In genomic region chr11:120297767-120298166, GRCm38 (mm10) we compare ENCODE assay signal across 19 mouse cellular contexts. TPM values are rescaled to one million over a fixed set of nuclear protein-coding genes. Genes with fewer than 3 reads are reported as not detected.
A peak's percentile ranks its signal among the peaks of the same experiment; 100 is the strongest.
DNase-seq lines count a peak whose midpoint lies in the region; ATAC-seq and TF ChIP-seq lines count a peak whose summit lies in the region.
"Had no signal": no experiment of that assay in that cellular context is flagged by ENCODE, and none has a peak within 500 bp of the region (broad histone marks: within the 10 kb centered on the region; RNA-seq: fewer than 3 reads in every experiment).

No protein-coding gene starts in this region.

- H3K9ac ChIP-seq in hindbrain, embryonic 14.5 days, result no peak overlapping the region
- H3K9ac ChIP-seq in ES-E14 (ENCODE audit: insufficient read depth, low read depth, low read length, poor library complexity, severe bottlenecking), result no peak overlapping the region
- no peak overlapping the region for H3K9ac ChIP-seq in hindbrain, postnatal 0 days (replicated peaks; ENCODE audit: low read length)
- H3K9ac ChIP-seq: limb, embryonic 13.5 days; liver, embryonic 14.5 days had no signal

- in situ Hi-C loops in ES-E14 (cut with MboI; ENCODE audit: low sequenced_read_pairs in 2 of 2, unreplicated experiment in 2 of 2), result no loop called here

- no peak for ATAC-seq in hindbrain, embryonic 14.5 days (ENCODE audit: low FRiP score)
- ATAC-seq in hindbrain, postnatal 0 days, result peak; percentile 39; the same call in 1 of the 2 replicates
- ATAC-seq: forebrain, embryonic 14.5 days had no signal

- H3K4me2 ChIP-seq in hindbrain, embryonic 14.5 days (replicated peaks), result no peak overlapping the region
- no peak overlapping the region for H3K4me2 ChIP-seq in hindbrain, postnatal 0 days (ENCODE audit: low read depth, low read length)
- H3K4me2 ChIP-seq: heart, embryonic 13.5 days; limb, embryonic 13.5 days had no signal

- H3K36me3 ChIP-seq in hindbrain, embryonic 10.5 days, result peaks cover 7% of the 10 kb centered on the region
- H3K36me3 ChIP-seq in hindbrain, embryonic 14.5 days (replicated peaks; ENCODE audit: control insufficient read depth, insufficient read depth), result no peaks in the 10 kb centered on the region; the same call in 1 of the 2 replicates
- H3K36me3 ChIP-seq in ES-E14 (ENCODE audit: control insufficient read depth, insufficient read depth, low read length, poor library complexity, severe bottlenecking), result no peaks in the 10 kb centered on the region
- no peaks in the 10 kb centered on the region for H3K36me3 ChIP-seq in hindbrain, postnatal 0 days (ENCODE audit: insufficient read depth, low read length)
- H3K36me3 ChIP-seq: heart, embryonic 13.5 days had no signal

- no peak overlapping the region for H3K4me3 ChIP-seq in hindbrain, embryonic 10.5 days
- no peak overlapping the region for H3K4me3 ChIP-seq in hindbrain, embryonic 14.5 days (replicated peaks; ENCODE audit: low read length)
- H3K4me3 ChIP-seq in ES-E14 (ENCODE audit: insufficient read depth in 1 of 2, low read depth in 1 of 2, low read length in 2 of 2, poor library complexity in 1 of 2, severe bottlenecking in 1 of 2), result no peak overlapping the region
- H3K4me3 ChIP-seq in hindbrain, postnatal 0 days (ENCODE audit: low read length), result no peak overlapping the region
- H3K4me3 ChIP-seq: heart, embryonic 13.5 days; left cerebral cortex, adult 2 months; limb, embryonic 13.5 days had no signal

- WGBS in hindbrain, embryonic 10.5 days, result 73% methylated on average over 7 of the region's 7 CpGs
- WGBS in hindbrain, embryonic 14.5 days, result 72% methylated on average over 7 of the region's 7 CpGs
- 63% methylated on average over 7 of the region's 7 CpGs for WGBS in hindbrain, postnatal 0 days

- H3K27me3 ChIP-seq in hindbrain, embryonic 10.5 days (ENCODE audit: insufficient read depth, poor library complexity, severe bottlenecking), result no peaks in the 10 kb centered on the region
- H3K27me3 ChIP-seq in hindbrain, embryonic 14.5 days (ENCODE audit: control insufficient read depth, insufficient read depth, low read length), result no peaks in the 10 kb centered on the region
- no peaks in the 10 kb centered on the region for H3K27me3 ChIP-seq in hindbrain, postnatal 0 days (ENCODE audit: insufficient read depth, low read length)
- H3K27me3 ChIP-seq: heart, embryonic 13.5 days had no signal

- no peaks in the 10 kb centered on the region for H3K9me3 ChIP-seq in hindbrain, embryonic 10.5 days
- H3K9me3 ChIP-seq in hindbrain, embryonic 14.5 days (ENCODE audit: control insufficient read depth, low read length), result no peaks in the 10 kb centered on the region
- H3K9me3 ChIP-seq in ES-E14 (ENCODE audit: control insufficient read depth, insufficient read depth, low read depth, low read length), result no peaks in the 10 kb centered on the region
- no peaks in the 10 kb centered on the region for H3K9me3 ChIP-seq in hindbrain, postnatal 0 days (ENCODE audit: low read length)
- H3K9me3 ChIP-seq: heart, embryonic 13.5 days had no signal

- H3K27ac ChIP-seq in hindbrain, embryonic 10.5 days, result peak overlapping the region; percentile 80
- H3K27ac ChIP-seq in hindbrain, embryonic 14.5 days, result no peak overlapping the region
- H3K27ac ChIP-seq in ES-E14 (ENCODE audit: insufficient read depth, low read depth, low read length, poor library complexity, severe bottlenecking), result no peak overlapping the region
- H3K27ac ChIP-seq in hindbrain, postnatal 0 days, result no peak overlapping the region
- H3K27ac ChIP-seq: heart, embryonic 13.5 days; left cerebral cortex, adult 2 months; liver, embryonic 14.5 days had no signal

- H3K4me1 ChIP-seq in hindbrain, embryonic 10.5 days (replicated peaks), result peaks cover 68% of the 10 kb centered on the region
- peaks cover 23% of the 10 kb centered on the region; the same call in 1 of the 2 replicates for H3K4me1 ChIP-seq in hindbrain, embryonic 14.5 days (replicated peaks; ENCODE audit: control insufficient read depth, insufficient read depth, low read length)
- peaks cover 0 to 11% of the 10 kb centered on the region in 2 experiments; a peak in 2 of 4 replicates for H3K4me1 ChIP-seq in ES-E14 (ENCODE audit: control insufficient read depth in 2 of 2, insufficient read depth in 2 of 2, low read length in 2 of 2, poor library complexity in 1 of 2)
- 0 out of 2 replicates have a peak, but pooled peaks cover 5% of the 10 kb centered on the region for H3K4me1 ChIP-seq in hindbrain, postnatal 0 days (ENCODE audit: insufficient read depth, low read length)

- TF ChIP-seq CTCF in hindbrain, postnatal 0 days (IDR thresholded peaks at IDR 0.05; ENCODE audit: low read depth), result no peak

- no peak for DNase-seq in hindbrain, embryonic 10.5 days (ENCODE audit: low spot score)
- no peak for DNase-seq in hindbrain, embryonic 14.5 days (ENCODE audit: low spot score)
- DNase-seq in A20 (ENCODE audit: low read depth, low spot score) (peak; percentile 19), ES-E14 (ENCODE audit: low read depth, low spot score) (peak; percentile 77)
- DNase-seq in hindbrain, postnatal 0 days (ENCODE audit: low spot score), result peak; percentile 46
- DNase-seq in frontal cortex, postnatal 10 days (ENCODE audit: low spot score in 2 of 2), result no peak
- DNase-seq in cerebellum, postnatal 10 days, result no peak
- no peak for DNase-seq in heart, postnatal 4 days
- DNase-seq: adrenal gland, postnatal 25 days; cerebellum, adult 8-10 months; heart, postnatal 36 days; kidney, adult 18-20 months; kidney, postnatal 10 days; thymus, adult 18-20 months had no signal

TF ChIP-seq in ES-E14, 5 proteins besides CTCF, POLR2A, EP300 and RAD21:
- TF ChIP-seq ZC3H11A (IDR thresholded peaks at IDR 0.05; ENCODE audit: borderline replicate concordance, low read depth, low read length) (no peak), ZNF384 (IDR thresholded peaks at IDR 0.05; ENCODE audit: low read depth, low read length) (no peak), CHD2 (IDR thresholded peaks at IDR 0.05; ENCODE audit: low read depth, low read length) (peak; percentile 71; the same call in 1 of the 2 replicates), HCFC1 (IDR thresholded peaks at IDR 0.05; ENCODE audit: borderline replicate concordance, insufficient read depth, low read length) (no peak)
TF ChIP-seq in ES-E14: peak in this region for 1.

RNA-seq across cellular contexts. Expression of gene Actg1, which starts 50.6 kb away (rescaled TPM):
- 3,119 and 3,536 TPM in 2 replicates for polyA plus RNA-seq in hindbrain, embryonic 10.5 days (2016; fragmentation: Nextera tagmentation; extraction: Ambion mirVana)
- 4,053 and 4,080 TPM in 2 replicates for polyA plus RNA-seq in hindbrain, embryonic 14.5 days (2014; fragmentation: Nextera tagmentation; extraction: Ambion mirVana)
- 1,716 and 2,367 TPM in 2 replicates for total RNA-seq in ES-E14 (2012; rRNA removed)
- 2,410 and 2,568 TPM in 2 replicates for total RNA-seq in hindbrain, postnatal 0 days (2014; rRNA removed)
- 3,348 and 3,639 TPM in 2 replicates for polyA plus RNA-seq in hindbrain, postnatal 0 days (2015; fragmentation: Nextera tagmentation; extraction: Ambion mirVana)
- total RNA-seq in heart, postnatal 4 days (2021), result 1,000 to 10,000 TPM in 1 of 2 experiments, 100 to 1,000 TPM in 1; 930 to 1,002 TPM

Comparison
In these comparisons a context has a peak if more than half of its experiments do, and no peak if none do; other contexts are left out.
1. DNase-seq: peak in A20 (single experiment), ES-E14 (single experiment) and hindbrain, postnatal 0 days (single experiment); none in hindbrain, embryonic 10.5 days (single experiment), hindbrain, embryonic 14.5 days (single experiment), frontal cortex, postnatal 10 days (0 of 2), cerebellum, postnatal 10 days (0 of 2) and heart, postnatal 4 days (single experiment).